Mouse (Mus musculus) adrenal gland, postnatal 14 days (tissue): ENCODE data around the gene Vps9d1. TPM values are rescaled to one million over a fixed set of nuclear protein-coding genes. Genes with fewer than 3 reads are reported as not detected.
"Not testable (repeated sequence)": the region's sequence is repeated elsewhere in the genome, so short reads cannot be mapped to it uniquely, and the experiment has no call there.

Experiments
- DNase-seq: peaks from one replicate; pipeline ENCODE4 v3.0.0; 2021; ENCODE audit warnings: mixed read lengths
- total RNA-seq: library from RNA; stranded (reverse); gene quantifications from 2 replicates; pipeline ENCODE4 v1.2.3, GENCODE M21; 2021

Vps9d1 gene
- total RNA-seq, 1 experiment from 2014 or later = 24.0 TPM

GRCm38 (mm10) chr8:123253451-123254098 lies 573 bp downstream of the Vps9d1 start:
- DNase-seq = no peak

DNA sequence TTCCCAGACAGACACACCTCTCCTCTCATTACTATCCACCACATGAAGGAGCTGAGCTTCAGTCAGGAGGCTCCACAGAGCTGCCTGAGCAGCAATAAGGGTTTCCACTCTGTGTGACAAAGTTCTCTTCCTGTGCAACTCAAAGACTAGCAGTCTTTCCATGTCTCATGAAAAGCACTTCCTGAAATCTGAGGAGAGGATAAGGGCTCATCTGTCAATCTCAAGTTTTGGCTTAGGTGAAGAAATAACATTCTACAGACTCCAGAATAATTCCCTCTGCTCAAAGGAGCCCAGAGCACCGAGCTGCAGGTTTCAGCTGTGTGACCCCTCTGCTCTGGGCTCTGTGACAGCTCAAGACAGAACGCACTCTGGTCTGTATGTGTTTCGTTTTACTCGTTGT lies 1.2 kb downstream of the Vps9d1 start:
- no peak for DNase-seq

DNA sequence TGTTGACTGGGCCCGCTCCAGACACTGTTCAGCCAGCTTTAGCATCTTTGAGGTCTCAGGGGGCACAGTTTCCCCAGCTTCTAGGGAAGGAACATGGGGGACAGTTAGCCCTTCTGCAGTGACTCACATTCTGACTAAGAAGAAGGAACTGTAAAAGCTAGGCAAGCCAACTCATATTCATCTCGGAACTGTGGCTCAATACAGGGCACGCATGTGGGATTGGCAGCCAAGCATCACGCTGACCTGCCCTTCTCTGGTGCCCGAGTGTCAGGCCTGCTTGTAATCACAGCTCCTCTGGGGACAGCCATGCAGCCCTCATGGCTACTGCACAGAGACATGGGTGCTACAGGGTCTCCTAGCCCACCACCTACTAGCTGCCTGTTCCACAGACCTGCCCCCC lies 3.2 kb downstream of the Vps9d1 start:
- no peak for DNase-seq

GRCm38 (mm10) chr8:123248596-123248995 lies 5.6 kb downstream of the Vps9d1 start:
- no peak for DNase-seq

GRCm38 (mm10) chr8:123247748-123248147 lies 6.4 kb downstream of the Vps9d1 start:
- DNase-seq = no peak

DNA sequence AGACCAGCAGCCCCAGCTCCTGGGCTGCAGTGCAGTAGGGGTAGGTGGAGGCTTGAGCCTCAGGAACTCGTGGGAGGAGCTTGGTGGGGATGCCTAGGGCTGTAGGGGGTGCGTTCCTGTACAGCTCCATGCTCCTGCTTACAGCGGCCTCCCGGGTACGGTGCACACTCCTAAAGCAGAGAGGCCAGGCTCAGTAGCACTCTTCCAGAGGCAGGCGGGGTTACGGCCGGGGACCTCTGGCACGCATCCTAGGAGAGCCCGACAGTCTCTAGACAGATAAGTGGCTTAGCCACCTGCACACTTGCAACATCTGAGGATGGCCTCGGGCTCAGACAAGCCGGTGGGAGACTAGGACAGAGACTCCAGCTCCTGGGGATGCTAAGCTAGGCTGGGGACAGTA lies 8.6 kb downstream of the Vps9d1 start:
- no peak for DNase-seq

- no peak for DNase-seq
Observed at GRCm38 (mm10) chr8:123244382-123244781, 9.8 kb downstream of the Vps9d1 start.

- no peak for DNase-seq
Observed at GRCm38 (mm10) chr8:123243053-123243452, 11.1 kb downstream of the Vps9d1 start.

- no peak for DNase-seq
Observed at GRCm38 (mm10) chr8:123242107-123242923, 11.8 kb downstream of the Vps9d1 start.

GRCm38 (mm10) chr8:123239398-123239797 lies 14.8 kb downstream of the Vps9d1 start:
- peak; percentile 60 for DNase-seq

GRCm38 (mm10) chr8:123235520-123236497 lies 18.3 kb downstream of the Vps9d1 start, which contains the start of gene Spata2l:
Spata2l (minus strand) TSS chr8:123236233.
- peak; percentile 95 for DNase-seq

GRCm38 (mm10) chr8:123234918-123235519 lies 19.1 kb downstream of the Vps9d1 start:
- no peak for DNase-seq

DNA sequence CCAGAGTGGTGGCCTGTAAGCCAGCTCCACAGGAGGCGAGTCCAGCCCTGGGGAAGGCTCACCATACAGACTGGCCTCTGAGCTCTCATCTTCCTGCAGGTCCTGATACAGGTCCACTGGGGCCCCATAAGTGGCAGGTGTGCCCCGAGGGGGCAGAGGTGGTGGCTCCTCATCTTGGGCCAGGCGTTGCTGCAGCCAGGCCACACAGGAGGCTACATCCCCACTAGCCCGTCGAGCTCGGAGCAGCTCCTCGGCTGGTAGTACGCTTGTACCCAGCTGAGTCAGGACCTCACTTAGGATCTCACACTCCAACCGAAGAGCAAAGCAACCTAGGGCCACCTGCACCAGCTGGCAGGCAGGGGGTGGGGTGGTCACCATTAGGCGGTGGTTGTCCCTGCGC lies 20.4 kb downstream of the Vps9d1 start:
- no peak for DNase-seq

DNA sequence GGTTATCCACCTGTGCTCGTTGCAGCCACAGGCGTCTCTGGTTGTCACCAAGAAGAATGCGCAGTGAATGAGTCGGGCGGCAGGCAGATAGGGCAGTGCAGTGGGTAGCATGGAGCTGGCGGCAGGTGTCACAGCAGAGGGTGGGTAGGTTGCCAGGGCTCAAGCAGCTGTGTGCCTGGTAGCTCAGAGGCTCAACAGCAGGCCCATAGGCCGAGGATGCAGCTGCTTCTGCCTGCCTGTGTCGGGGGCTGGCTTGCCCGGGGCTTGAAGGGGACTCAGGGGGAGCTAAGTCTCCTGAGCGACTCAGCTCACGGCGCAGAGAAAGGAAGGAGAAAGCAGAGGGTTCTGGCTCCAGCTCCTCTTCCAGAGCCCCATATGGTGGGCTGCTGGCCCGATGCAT lies 20.8 kb downstream of the Vps9d1 start:
- DNase-seq = no peak

DNA sequence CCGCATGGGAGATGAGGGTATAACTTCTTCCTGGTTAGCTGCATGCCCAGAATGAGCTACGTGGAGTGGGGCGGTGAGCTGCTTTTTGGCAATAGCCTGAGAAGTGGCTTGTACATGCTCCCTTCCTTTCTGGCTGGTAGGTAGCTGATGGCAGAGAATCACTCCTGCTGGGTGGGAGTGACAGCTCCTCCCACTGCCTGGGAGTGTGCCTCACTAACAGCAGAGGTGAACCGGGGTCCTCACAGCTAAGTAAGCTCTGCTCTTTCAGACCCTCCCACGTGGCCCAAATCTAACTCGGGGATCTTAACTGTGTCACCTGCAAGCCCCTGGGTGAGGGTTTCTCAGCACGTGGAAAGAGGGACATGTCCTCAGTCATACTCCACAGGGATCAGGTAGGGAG lies 21.6 kb downstream of the Vps9d1 start:
- no peak for DNase-seq

DNA sequence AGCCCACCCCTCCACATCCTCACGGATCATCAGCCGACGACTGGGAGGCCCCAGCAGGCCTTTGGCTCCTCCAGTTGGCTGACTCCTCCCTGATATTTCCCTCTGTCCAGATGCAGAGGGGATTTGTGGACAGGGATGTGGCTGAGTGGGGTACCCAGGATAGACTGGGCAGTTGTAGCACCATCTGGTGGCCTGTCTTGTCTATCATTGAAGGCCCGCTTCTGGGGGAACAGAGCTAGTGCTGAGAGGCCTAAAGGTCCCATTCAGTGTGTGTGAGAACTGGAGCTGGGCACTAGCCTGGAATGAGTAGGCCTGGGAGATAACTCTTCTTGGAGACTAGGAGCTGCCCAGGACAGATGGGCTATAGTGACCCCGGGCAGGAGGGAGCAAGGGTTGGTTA lies 22.4 kb downstream of the Vps9d1 start:
- peak; percentile 62 for DNase-seq

GRCm38 (mm10) chr8:123230326-123230725 lies 23.8 kb downstream of the Vps9d1 start:
- DNase-seq = not testable (repeated sequence)

GRCm38 (mm10) chr8:123228416-123228815 lies 25.7 kb downstream of the Vps9d1 start:
- no peak for DNase-seq

- peak; percentile 97 for DNase-seq
Observed at GRCm38 (mm10) chr8:123224278-123225266, 29.6 kb downstream of the Vps9d1 start, which contains the start of gene Cdk10. Cdk10 (plus strand) TSS chr8:123224842.

- peak; percentile 56 for DNase-seq
Observed at GRCm38 (mm10) chr8:123220917-123221316, 33.2 kb downstream of the Vps9d1 start.

DNA sequence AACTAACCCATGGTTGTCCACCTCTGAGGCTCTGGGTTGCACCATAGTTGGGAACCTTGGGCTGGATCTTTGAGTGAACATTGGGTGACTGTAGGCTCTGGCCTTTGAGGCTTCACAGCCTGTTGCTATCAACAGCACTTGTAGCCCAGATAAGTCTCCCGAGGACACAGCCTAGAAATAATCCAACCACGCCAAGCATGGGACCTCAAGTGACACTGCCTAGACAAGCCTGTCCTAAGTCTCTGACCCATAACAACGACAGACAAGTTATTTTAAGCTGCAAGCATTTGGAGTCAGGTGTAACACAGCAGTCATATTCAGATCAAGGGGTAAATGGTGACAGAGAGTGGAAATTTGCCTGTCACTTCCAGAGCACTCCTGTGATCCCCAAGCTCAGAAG lies 38.7 kb downstream of the Vps9d1 start:
- no peak for DNase-seq
